Mouse (Mus musculus): ENCODE measurements around the gene Stx8.

Stx8 gene

GRCm38 (mm10) chr11:68198696-68199095 lies 232.7 kb downstream of the Stx8 start:
- no peak for DNase-seq (ENCODE audit: low spot score in 2 of 2)

GRCm38 (mm10) chr11:68199103-68199502 lies 233.1 kb downstream of the Stx8 start:
- peak in 1 of 2 experiments; percentile 12 for DNase-seq (ENCODE audit: low spot score in 2 of 2)

- peak in 1 of 2 experiments; percentile 16 for DNase-seq (ENCODE audit: low spot score in 2 of 2)
Observed at GRCm38 (mm10) chr11:68199801-68200423, 233.9 kb downstream of the Stx8 start.

- no peak for DNase-seq (ENCODE audit: low spot score in 2 of 2)
Observed at GRCm38 (mm10) chr11:68200500-68200899, 234.5 kb downstream of the Stx8 start.

- no peak for DNase-seq (ENCODE audit: low spot score in 2 of 2)
Observed at GRCm38 (mm10) chr11:68201063-68201462, 235.1 kb downstream of the Stx8 start.

- no peak for DNase-seq (ENCODE audit: low spot score in 2 of 2)
Observed at GRCm38 (mm10) chr11:68201811-68202459, 235.9 kb downstream of the Stx8 start.

GRCm38 (mm10) chr11:68202561-68202960 lies 236.6 kb downstream of the Stx8 start:
- DNase-seq (ENCODE audit: low spot score in 2 of 2), result no peak

GRCm38 (mm10) chr11:68203658-68204315 lies 237.8 kb downstream of the Stx8 start:
- DNase-seq (ENCODE audit: low spot score in 2 of 2), result no peak

- no peak for DNase-seq (ENCODE audit: low spot score in 2 of 2)
Observed at GRCm38 (mm10) chr11:68204407-68204806, 238.4 kb downstream of the Stx8 start.

- no peak for DNase-seq (ENCODE audit: low spot score in 2 of 2)
Observed at GRCm38 (mm10) chr11:68205572-68206229, 239.7 kb downstream of the Stx8 start.

GRCm38 (mm10) chr11:68208023-68208422 lies 242.0 kb downstream of the Stx8 start:
- no peak for DNase-seq (ENCODE audit: low spot score in 2 of 2)

GRCm38 (mm10) chr11:68208582-68208981 lies 242.6 kb downstream of the Stx8 start:
- DNase-seq (ENCODE audit: low spot score in 2 of 2), result no peak

GRCm38 (mm10) chr11:68209506-68209905 lies 243.5 kb downstream of the Stx8 start:
- DNase-seq (ENCODE audit: low spot score in 2 of 2), result no peak

GRCm38 (mm10) chr11:68210714-68211113 lies 244.7 kb downstream of the Stx8 start:
- no peak for DNase-seq (ENCODE audit: low spot score in 2 of 2)

- no peak for DNase-seq (ENCODE audit: low spot score in 2 of 2)
Observed at GRCm38 (mm10) chr11:68211924-68212578, 246.1 kb downstream of the Stx8 start.

GRCm38 (mm10) chr11:68213896-68214295 lies 247.9 kb downstream of the Stx8 start:
- DNase-seq (ENCODE audit: low spot score in 2 of 2), result no peak

- DNase-seq (ENCODE audit: low spot score in 2 of 2), result no peak
Observed at GRCm38 (mm10) chr11:68214496-68215205, 248.7 kb downstream of the Stx8 start.

- no peak for DNase-seq (ENCODE audit: low spot score in 2 of 2)
Observed at GRCm38 (mm10) chr11:68215206-68215912, 249.4 kb downstream of the Stx8 start.

GRCm38 (mm10) chr11:68216041-68216440 lies 250.0 kb downstream of the Stx8 start:
- no peak for DNase-seq (ENCODE audit: low spot score in 2 of 2)

GRCm38 (mm10) chr11:68220733-68221132 lies 254.7 kb downstream of the Stx8 start:
- DNase-seq (ENCODE audit: low spot score in 2 of 2), result no peak

- DNase-seq (ENCODE audit: low spot score in 2 of 2), result no peak
Observed at GRCm38 (mm10) chr11:68222209-68222608, 256.2 kb downstream of the Stx8 start.
